Mouse (Mus musculus) cerebellum, adult 2 months (tissue): ENCODE data around the gene Bclaf1.

ENCODE experiments used
- CTCF ChIP-seq: fragments of 200-500 bp; IDR thresholded peaks from 2 replicates; pipeline ENCODE4 v1.5.1; 2011; ENCODE audit warnings: low read depth, mild to moderate bottlenecking, control low read depth, low read length, moderate library complexity, borderline replicate concordance; ENCODE audit not compliant: insufficient read depth
- POLR2A ChIP-seq: fragments of 200-500 bp; IDR thresholded peaks from 2 replicates; pipeline ENCODE4 v1.6.1; 2011; ENCODE audit warnings: low read length, control low read depth, borderline replicate concordance; ENCODE audit not compliant: insufficient read depth

- TF ChIP-seq CTCF, result no peak
- TF ChIP-seq POLR2A, result no peak
These were observed 38.2 kb upstream of the Bclaf1 start for GRCm38 (mm10) chr10:20274022-20274421.
